Mouse (Mus musculus) myocyte (in vitro differentiated cells): ENCODE data around the gene Mn1. TPM values are rescaled to one million over a fixed set of nuclear protein-coding genes. Genes with fewer than 3 reads are reported as not detected.

ENCODE experiments used
- H3K27me3 ChIP-seq: one replicate; pipeline ENCODE4 v1.6.1; 2011; ENCODE audit not compliant: control insufficient read depth, insufficient read depth, insufficient read length
- H3K36me3 ChIP-seq: one replicate; pipeline ENCODE4 v1.6.1; 2011; ENCODE audit not compliant: control insufficient read depth, insufficient read depth
- H3K4me2 ChIP-seq: one replicate; pipeline ENCODE4 v1.6.1; 2011; ENCODE audit warnings: low read depth, control low read depth
- H3K4me3 ChIP-seq: one replicate; pipeline ENCODE4 v1.5.1; 2011; ENCODE audit warnings: mild to moderate bottlenecking, control low read depth, moderate library complexity
- H3K79me2 ChIP-seq: one replicate; pipeline ENCODE4 v1.6.1; 2011; ENCODE audit not compliant: control insufficient read depth, insufficient read depth
- H3ac ChIP-seq: one replicate; pipeline ENCODE4 v1.6.1; 2011; ENCODE audit not compliant: control insufficient read depth, insufficient read length
- CEBPB ChIP-seq: IDR thresholded peaks from 2 replicates; pipeline ENCODE4 v1.6.1; 2011; ENCODE audit warnings: mild to moderate bottlenecking, moderate library complexity; ENCODE audit not compliant: poor library complexity, insufficient read depth, severe bottlenecking
- E2F4 ChIP-seq: IDR thresholded peaks from one replicate; pipeline ENCODE4 v1.6.1; 2011; ENCODE audit warnings: mild to moderate bottlenecking, control low read depth, moderate library complexity; ENCODE audit not compliant: insufficient read depth
- MAX ChIP-seq: IDR thresholded peaks from one replicate; pipeline ENCODE4 v1.6.1; 2011; ENCODE audit warnings: low read depth, mild to moderate bottlenecking, control low read depth
- MYOD1 ChIP-seq, 3 experiments: IDR thresholded peaks; one replicate each; pipeline ENCODE4 v1.6.1; 2011; ENCODE audit warnings: control low read depth in 2 of 3, low read depth in 2 of 3, mild to moderate bottlenecking in 2 of 3, moderate library complexity in 1 of 3; ENCODE audit not compliant: insufficient read length in 2 of 3, control insufficient read depth in 1 of 3
- MYOG ChIP-seq, 3 experiments: IDR thresholded peaks; one replicate each; pipeline ENCODE4 v1.6.1; 2011; ENCODE audit warnings: control low read depth in 2 of 3, low read depth in 2 of 3, mild to moderate bottlenecking in 2 of 3; ENCODE audit not compliant: insufficient read length in 2 of 3, control insufficient read depth in 1 of 3, insufficient read depth in 1 of 3
- POLR2A ChIP-seq: IDR thresholded peaks from one replicate; pipeline ENCODE4 v1.6.1; 2011; ENCODE audit warnings: low read depth, mild to moderate bottlenecking, control low read depth, moderate library complexity; ENCODE audit not compliant: insufficient read length
- POLR2AphosphoS2 ChIP-seq: IDR thresholded peaks from one replicate; pipeline ENCODE4 v1.6.1; 2011; ENCODE audit warnings: low read depth, control low read depth; ENCODE audit not compliant: insufficient read length
- REST ChIP-seq: IDR thresholded peaks from one replicate; pipeline ENCODE4 v1.6.1; 2011; ENCODE audit warnings: mild to moderate bottlenecking, control low read depth, moderate library complexity; ENCODE audit not compliant: insufficient read depth, insufficient read length
- SRF ChIP-seq: IDR thresholded peaks from one replicate; pipeline ENCODE4 v1.6.1; 2011; ENCODE audit warnings: low read depth; ENCODE audit not compliant: control insufficient read depth, insufficient read length
- TCF12 ChIP-seq: IDR thresholded peaks from one replicate; pipeline ENCODE4 v1.6.1; 2011; ENCODE audit warnings: mild to moderate bottlenecking, control low read depth; ENCODE audit not compliant: poor library complexity, insufficient read depth, severe bottlenecking
- TCF3 ChIP-seq: IDR thresholded peaks from one replicate; pipeline ENCODE4 v1.6.1; 2011; ENCODE audit warnings: low read depth, control low read depth; ENCODE audit not compliant: insufficient read length
- USF1 ChIP-seq: IDR thresholded peaks from one replicate; pipeline ENCODE4 v1.6.1; 2011; ENCODE audit warnings: low read depth, mild to moderate bottlenecking, control low read depth, moderate library complexity
- polyA plus RNA-seq: library from polyadenylated mRNA; unstranded; fragments of >200 nt; fragmentation: generic; extraction: Trizol; gene quantifications from one replicate; pipeline ENCODE4 v1.2.1, GENCODE M21; 2012; ENCODE audit warnings: missing spikeins

Gene Mn1
- polyA plus RNA-seq, 1 experiment, result 0.02 TPM

- TF ChIP-seq E2F4 (no peak), TCF3 (no peak), SRF (no peak), CEBPB (no peak), USF1 (no peak), POLR2AphosphoS2 (no peak), MYOD1 (IDR thresholded peaks at IDR 0.05; ENCODE audit: control insufficient read depth in 1 of 3, insufficient read length in 2 of 3, low read depth in 2 of 3) (no peak), REST (no peak), MYOG (IDR thresholded peaks at IDR 0.05; ENCODE audit: control insufficient read depth in 1 of 3, insufficient read depth in 1 of 3, insufficient read length in 2 of 3, low read depth in 2 of 3) (no peak), POLR2A (no peak), MAX (no peak), TCF12 (no peak)
- Histone ChIP-seq H3K27me3 (peaks cover 87% of the 10 kb centered on the region), H3ac (no peak overlapping the region), H3K4me2 (no peak overlapping the region), H3K4me3 (no peak overlapping the region), H3K79me2 (no peaks in the 10 kb centered on the region), H3K36me3 (no peaks in the 10 kb centered on the region)
Observed at GRCm38 (mm10) chr5:111432842-111433241, 15.7 kb downstream of the Mn1 start.

- no peak overlapping the region for H3K4me2 ChIP-seq
Observed at GRCm38 (mm10) chr5:111434342-111434842, 17.2 kb downstream of the Mn1 start.

GRCm38 (mm10) chr5:111436260-111436659 lies 19.1 kb downstream of the Mn1 start:
- Histone ChIP-seq H3K4me3 (no peak overlapping the region), H3K36me3 (no peaks in the 10 kb centered on the region), H3K27me3 (peaks cover 61% of the 10 kb centered on the region), H3ac (no peak overlapping the region), H3K79me2 (no peaks in the 10 kb centered on the region), H3K4me2 (no peak overlapping the region)
- no peak for TF ChIP-seq POLR2A
- no peak for TF ChIP-seq TCF3
- no peak for TF ChIP-seq CEBPB
- no peak for TF ChIP-seq POLR2AphosphoS2
- TF ChIP-seq TCF12, result no peak
- no peak for TF ChIP-seq SRF
- TF ChIP-seq MYOD1 (IDR thresholded peaks at IDR 0.05; ENCODE audit: control insufficient read depth in 1 of 3, insufficient read length in 2 of 3, low read depth in 2 of 3), result no peak
- no peak for TF ChIP-seq MAX
- no peak for TF ChIP-seq USF1

More at GRCm38 (mm10) chr5:111434342-111434842, 17.2 kb downstream of the Mn1 start:
- Histone ChIP-seq H3K27me3 (peaks cover 78% of the 10 kb centered on the region), H3K4me3 (no peak overlapping the region), H3K36me3 (no peaks in the 10 kb centered on the region), H3K79me2 (no peaks in the 10 kb centered on the region), H3ac (no peak overlapping the region)
- TF ChIP-seq CEBPB (no peak), REST (no peak), SRF (no peak), TCF3 (no peak), MYOD1 (IDR thresholded peaks at IDR 0.05; ENCODE audit: control insufficient read depth in 1 of 3, insufficient read length in 2 of 3, low read depth in 2 of 3) (no peak), MAX (no peak)

- Histone ChIP-seq H3K4me3 (no peak overlapping the region), H3K36me3 (no peaks in the 10 kb centered on the region), H3K4me2 (no peak overlapping the region), H3K27me3 (peaks cover 53% of the 10 kb centered on the region), H3ac (no peak overlapping the region), H3K79me2 (no peaks in the 10 kb centered on the region)
- TF ChIP-seq POLR2AphosphoS2 (no peak), SRF (no peak), MYOD1 (IDR thresholded peaks at IDR 0.05; ENCODE audit: control insufficient read depth in 1 of 3, insufficient read length in 2 of 3, low read depth in 2 of 3) (no peak), TCF3 (no peak), E2F4 (no peak), CEBPB (no peak), TCF12 (no peak), USF1 (no peak), REST (no peak), MAX (no peak)
Observed at GRCm38 (mm10) chr5:111437205-111437604, 20.0 kb downstream of the Mn1 start.

GRCm38 (mm10) chr5:111438336-111438735 lies 21.2 kb downstream of the Mn1 start:
- H3K27me3 ChIP-seq, result peaks cover 43% of the 10 kb centered on the region
- TF ChIP-seq POLR2A (no peak), E2F4 (no peak), MYOG (IDR thresholded peaks at IDR 0.05; ENCODE audit: control insufficient read depth in 1 of 3, insufficient read depth in 1 of 3, insufficient read length in 2 of 3, low read depth in 2 of 3) (no peak), CEBPB (no peak), REST (no peak), TCF3 (no peak), MYOD1 (IDR thresholded peaks at IDR 0.05; ENCODE audit: control insufficient read depth in 1 of 3, insufficient read length in 2 of 3, low read depth in 2 of 3) (no peak), SRF (no peak), TCF12 (no peak), POLR2AphosphoS2 (no peak), MAX (no peak), USF1 (no peak)
- H3K4me2 ChIP-seq, result no peak overlapping the region

More at GRCm38 (mm10) chr5:111438336-111438735, 21.2 kb downstream of the Mn1 start:
- no peaks in the 10 kb centered on the region for H3K36me3 ChIP-seq
- no peaks in the 10 kb centered on the region for H3K79me2 ChIP-seq
- no peak overlapping the region for H3K4me3 ChIP-seq
- no peak overlapping the region for H3ac ChIP-seq
